Mouse (Mus musculus): ENCODE measurements around the gene Blm. TPM values are rescaled to one million over a fixed set of nuclear protein-coding genes. Genes with fewer than 3 reads are reported as not detected.

Gene Blm
- total and polyA plus RNA-seq, 3 experiments = 24.1 to 56.2 (median 36.4) TPM

DNA sequence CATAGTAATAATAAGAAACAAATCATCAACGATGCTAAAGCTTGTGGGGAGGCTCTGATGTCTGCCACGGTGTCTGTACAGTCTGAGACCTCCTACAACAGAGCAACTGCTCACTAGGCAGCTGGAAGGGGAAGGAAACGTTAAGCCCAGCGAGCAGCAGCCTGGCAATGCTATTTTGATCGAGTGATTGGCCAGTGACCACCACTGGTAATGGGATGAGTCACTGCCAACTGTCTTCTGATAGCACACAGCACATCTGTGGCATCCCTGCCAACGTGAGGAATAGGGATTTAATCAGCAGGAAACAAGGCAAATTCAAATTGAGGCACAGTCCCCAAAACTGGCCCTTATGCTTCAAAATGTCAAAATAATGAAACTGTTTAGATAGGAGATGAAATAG, 39.7 kb downstream of the Blm start:
- 0 out of 2 replicates have a peak overlapping the region, but pooled peaks have one; percentile 12 for H3K27ac ChIP-seq (ENCODE audit: insufficient read depth, low read depth)
- dilution Hi-C loops (cut with MboI; ENCODE audit: extremely low pct_ligation_motif_present, extremely low pct_unique_long_range_greater_than_20kb, low sequenced_read_pairs) (no loop called here), in situ Hi-C loops (cut with MboI; ENCODE audit: low pct_ligation_motif_present, low pct_unique_long_range_greater_than_20kb, low sequenced_read_pairs) (no loop called here)
- H3K36me3 ChIP-seq (replicated peaks in 1 of 2; ENCODE audit: control insufficient read depth in 1 of 2, insufficient read depth in 1 of 2, low read length in 1 of 2) = peaks cover 31 to 71% of the 10 kb centered on the region in 2 experiments
- H3K9me3 ChIP-seq (replicated peaks; ENCODE audit: low read length) = no peaks in the 10 kb centered on the region
- no peak overlapping the region for H3K4me3 ChIP-seq (replicated peaks in 1 of 3; ENCODE audit: low read depth in 2 of 3, low read length in 2 of 3, poor library complexity in 1 of 3)
- H3K27me3 ChIP-seq (replicated peaks) = no peaks in the 10 kb centered on the region
- no peak for TF ChIP-seq MAZ (IDR thresholded peaks at IDR 0.05; ENCODE audit: low read depth, low read length)
- TF ChIP-seq POLR2A (IDR thresholded peaks at IDR 0.05; ENCODE audit: low read depth, low read length) = no peak
- TF ChIP-seq CHD1 (IDR thresholded peaks at IDR 0.05; ENCODE audit: low read depth, low read length) = no peak
- peak; percentile 77 for TF ChIP-seq EP300 (IDR thresholded peaks at IDR 0.05; ENCODE audit: low read length)
- no peak for TF ChIP-seq PAX5 (IDR thresholded peaks at IDR 0.05; ENCODE audit: low read length)
- peak; percentile 60 for TF ChIP-seq TCF12 (IDR thresholded peaks at IDR 0.05; ENCODE audit: low read depth, low read length)
- TF ChIP-seq JUN (IDR thresholded peaks at IDR 0.05; ENCODE audit: insufficient read depth, low read depth, low read length) = peak; percentile 42; the same call in 1 of the 2 replicates
- no peak for TF ChIP-seq ZMIZ1 (IDR thresholded peaks at IDR 0.05; ENCODE audit: low read depth, low read length)
- no peak for TF ChIP-seq RCOR1 (conservative IDR thresholded peaks at IDR 0.05; ENCODE audit: low read depth, low read length)
- no peak for TF ChIP-seq CTCF (conservative IDR thresholded peaks at IDR 0.05 in 1 of 2, IDR thresholded peaks at IDR 0.05 in 1 of 2; ENCODE audit: low read depth in 2 of 2, low read length in 2 of 2)
- no peak for TF ChIP-seq CHD2 (IDR thresholded peaks at IDR 0.05; ENCODE audit: low read length)
- peak; percentile 64 for TF ChIP-seq JUND (conservative IDR thresholded peaks at IDR 0.05; ENCODE audit: low read depth, low read length)
- peak; percentile 71 for TF ChIP-seq IRF4 (IDR thresholded peaks at IDR 0.05; ENCODE audit: low read depth, low read length)
- no peak for TF ChIP-seq RAD21 (IDR thresholded peaks at IDR 0.05; ENCODE audit: low read depth, low read length)
- TF ChIP-seq ETS1 (conservative IDR thresholded peaks at IDR 0.05; ENCODE audit: low read depth, low read length) = peak; percentile 70
- no peak for TF ChIP-seq MAFK (IDR thresholded peaks at IDR 0.05; ENCODE audit: insufficient replicate concordance, low read length)
- TF ChIP-seq BHLHE40 (IDR thresholded peaks at IDR 0.05; ENCODE audit: low read depth, low read length) = peak; percentile 71
- no peak for TF ChIP-seq SMC3 (IDR thresholded peaks at IDR 0.05; ENCODE audit: low read depth, low read length)
- no peak for TF ChIP-seq ZC3H11A (IDR thresholded peaks at IDR 0.05; ENCODE audit: low read depth, low read length)
- TF ChIP-seq USF1 (IDR thresholded peaks at IDR 0.05; ENCODE audit: low read depth, low read length) = no peak
- TF ChIP-seq UBTF (IDR thresholded peaks at IDR 0.05; ENCODE audit: low read depth, low read length) = no peak
- no peak for TF ChIP-seq MXI1 (IDR thresholded peaks at IDR 0.05; ENCODE audit: low read depth, low read length)
- TF ChIP-seq TBP (conservative IDR thresholded peaks at IDR 0.05; ENCODE audit: low read depth, low read length) = no peak
- TF ChIP-seq MEF2A (IDR thresholded peaks at IDR 0.05; ENCODE audit: borderline replicate concordance, low read depth, low read length) = peak; percentile 80; the same call in 1 of the 2 replicates
- no peaks in the 10 kb centered on the region for H3K79me2 ChIP-seq (replicated peaks; ENCODE audit: control insufficient read depth, extremely low read depth, insufficient read depth, poor library complexity, severe bottlenecking)
- H3K9ac ChIP-seq (ENCODE audit: insufficient read depth, low read depth) = no peak overlapping the region
- no peak overlapping the region for H3K4me2 ChIP-seq (ENCODE audit: insufficient read depth, low read depth, poor library complexity, severe bottlenecking)
- DNase-seq (ENCODE audit: extremely low read depth) = peak; percentile 75
- peaks cover 11 to 48% of the 10 kb centered on the region in 2 experiments for H3K4me1 ChIP-seq (ENCODE audit: control insufficient read depth in 1 of 2, insufficient read depth in 2 of 2)

Measured in CH12.LX (cell line).